Mouse (Mus musculus): ENCODE measurements around the gene Snrnp40. TPM values are rescaled to one million over a fixed set of nuclear protein-coding genes. Genes with fewer than 3 reads are reported as not detected.

Gene Snrnp40
- polyA plus RNA-seq (2012; rRNA removed), result 22.1 and 23.2 TPM in 2 replicates

DNA sequence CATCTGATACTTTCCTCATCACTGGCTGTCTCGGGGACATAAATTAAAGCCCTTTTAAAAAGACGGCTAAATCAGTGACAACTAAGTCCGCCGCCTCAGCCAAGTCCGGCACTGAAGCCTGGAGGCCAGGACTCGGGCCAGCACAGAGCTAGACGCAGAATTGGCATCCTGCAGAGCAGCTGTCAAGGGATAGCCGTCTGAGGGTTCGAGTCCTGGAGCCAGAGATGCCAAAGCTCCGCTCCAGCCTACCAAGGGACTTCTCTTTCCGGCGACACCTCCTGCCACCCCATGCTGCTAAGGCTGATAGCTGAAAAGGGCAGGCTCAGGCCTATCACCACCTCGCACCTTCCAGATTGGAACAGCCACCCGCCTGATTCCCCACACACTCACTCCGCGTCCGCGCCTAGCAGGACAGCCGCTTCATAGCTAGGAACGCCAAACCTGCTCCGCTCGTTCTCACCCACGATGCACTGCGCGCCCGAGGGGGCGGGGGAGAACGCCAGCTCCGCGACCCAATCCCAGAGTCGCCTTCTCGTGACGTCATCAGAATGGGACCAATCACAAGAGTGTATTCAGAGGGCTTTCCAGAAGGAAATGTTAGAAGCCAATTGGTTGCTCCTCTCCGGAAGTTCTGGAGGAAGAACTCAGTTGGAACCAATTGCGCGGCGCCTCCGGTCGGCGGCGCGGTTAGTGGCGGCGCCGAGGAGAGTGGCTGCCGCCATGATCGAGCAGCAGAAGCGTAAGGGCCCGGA lies at the start of gene Snrnp40, which contains the start of gene Zcchc17:
Gene Snrnp40, plus strand, starts transcription at position 647 of the 752 bp plus-strand sequence.
Gene Zcchc17, minus strand, starts transcription at position 458 of the 752 bp plus-strand sequence.
- Histone ChIP-seq H3K36me3 (ENCODE audit: control insufficient read depth, insufficient read depth, low read length) (no peaks in the 10 kb centered on the region), H3K27ac (ENCODE audit: insufficient read depth, low read depth, low read length) (peak within 1 kb of the TSS; percentile 73), H3K4me1 (ENCODE audit: control insufficient read depth, insufficient read depth, low read length) (peaks cover 7% of the 10 kb centered on the region; the same call in 1 of the 2 replicates), H3K27me3 (replicated peaks; ENCODE audit: control insufficient read depth, insufficient read depth, low read length) (no peaks in the 10 kb centered on the region), H3K4me3 (ENCODE audit: insufficient read depth, low read depth, low read length) (peak within 1 kb of the TSS; percentile 94)
- TF ChIP-seq POLR2A (IDR thresholded peaks at IDR 0.05; ENCODE audit: low read depth, low read length) (peak; percentile 73), CTCF (conservative IDR thresholded peaks at IDR 0.05; ENCODE audit: insufficient read depth, insufficient read length, low read depth, low read length) (no peak)
- 1% methylated on average over 49 of the region's 49 CpGs for WGBS
- peak; percentile 100 for DNase-seq

DNA sequence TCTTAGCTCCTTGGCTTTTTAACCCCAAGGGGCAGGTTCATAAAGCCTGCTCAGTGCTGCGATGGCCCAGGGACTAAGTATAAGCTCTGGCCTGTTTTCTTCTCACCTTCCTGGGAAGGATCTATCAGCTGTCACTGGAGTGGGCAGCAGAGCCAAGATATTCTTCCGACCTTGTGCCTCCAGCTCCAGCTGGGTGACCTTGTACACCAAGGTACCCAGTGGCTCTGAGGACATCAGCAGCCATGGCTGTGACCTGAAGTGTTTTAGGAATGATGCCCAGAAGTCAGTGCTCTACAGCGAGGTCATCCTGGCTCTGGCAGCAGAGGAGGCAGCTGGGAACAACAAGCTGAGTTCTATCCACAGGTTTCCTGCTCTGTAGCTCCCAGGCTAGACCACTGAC lies 47.4 kb upstream of the Snrnp40 start:
- H3K4me3 ChIP-seq (ENCODE audit: insufficient read depth, low read depth, low read length), result no peak overlapping the region

DNA sequence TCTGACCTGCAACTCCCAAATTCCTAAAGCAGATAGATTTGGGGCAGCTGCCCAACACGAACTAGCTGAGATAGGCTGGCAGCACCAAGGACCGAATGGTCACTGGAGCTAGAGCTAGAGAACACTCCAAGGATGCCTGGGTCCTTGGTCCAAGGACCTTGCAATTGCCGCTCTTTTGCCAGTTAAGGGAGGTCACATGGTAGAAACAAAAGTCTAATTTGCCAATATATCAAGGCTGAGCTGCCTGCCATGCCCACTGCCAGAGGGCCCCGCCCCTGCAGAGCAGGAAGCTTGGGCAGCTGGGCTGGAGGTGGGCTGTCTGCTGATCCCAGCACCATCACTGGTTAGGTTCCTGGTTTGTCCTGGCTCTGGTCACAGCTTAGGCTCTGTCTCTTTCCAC lies 46.4 kb upstream of the Snrnp40 start:
- Histone ChIP-seq H3K27ac (ENCODE audit: insufficient read depth, low read depth, low read length) (no peak overlapping the region), H3K4me1 (ENCODE audit: control insufficient read depth, insufficient read depth, low read length) (peaks cover 16% of the 10 kb centered on the region), H3K27me3 (replicated peaks; ENCODE audit: control insufficient read depth, insufficient read depth, low read length) (no peaks in the 10 kb centered on the region), H3K4me3 (ENCODE audit: insufficient read depth, low read depth, low read length) (no peak overlapping the region), H3K36me3 (ENCODE audit: control insufficient read depth, insufficient read depth, low read length) (no peaks in the 10 kb centered on the region)
- 81% methylated on average over 4 of the region's 4 CpGs for WGBS
- TF ChIP-seq CTCF (conservative IDR thresholded peaks at IDR 0.05; ENCODE audit: insufficient read depth, insufficient read length, low read depth, low read length), result no peak
- no peak for TF ChIP-seq POLR2A (IDR thresholded peaks at IDR 0.05; ENCODE audit: low read depth, low read length)
- no peak for DNase-seq

More for the DNA sequence above, 47.4 kb upstream of the Snrnp40 start:
- peak; percentile 29 for DNase-seq
- Histone ChIP-seq H3K4me1 (ENCODE audit: control insufficient read depth, insufficient read depth, low read length) (peaks cover 13% of the 10 kb centered on the region), H3K27me3 (replicated peaks; ENCODE audit: control insufficient read depth, insufficient read depth, low read length) (no peaks in the 10 kb centered on the region), H3K36me3 (ENCODE audit: control insufficient read depth, insufficient read depth, low read length) (no peaks in the 10 kb centered on the region), H3K27ac (ENCODE audit: insufficient read depth, low read depth, low read length) (no peak overlapping the region)
- 77% methylated on average over 3 of the region's 3 CpGs for WGBS
- no peak for TF ChIP-seq CTCF (conservative IDR thresholded peaks at IDR 0.05; ENCODE audit: insufficient read depth, insufficient read length, low read depth, low read length)
- no peak for TF ChIP-seq POLR2A (IDR thresholded peaks at IDR 0.05; ENCODE audit: low read depth, low read length)

- TF ChIP-seq CTCF (conservative IDR thresholded peaks at IDR 0.05; ENCODE audit: insufficient read depth, insufficient read length, low read depth, low read length) (no peak), POLR2A (IDR thresholded peaks at IDR 0.05; ENCODE audit: low read depth, low read length) (no peak)
- 30% methylated on average over 13 of the region's 13 CpGs for WGBS
- Histone ChIP-seq H3K4me1 (ENCODE audit: control insufficient read depth, insufficient read depth, low read length) (peaks cover 18% of the 10 kb centered on the region), H3K36me3 (ENCODE audit: control insufficient read depth, insufficient read depth, low read length) (no peaks in the 10 kb centered on the region), H3K27me3 (replicated peaks; ENCODE audit: control insufficient read depth, insufficient read depth, low read length) (no peaks in the 10 kb centered on the region), H3K27ac (ENCODE audit: insufficient read depth, low read depth, low read length) (0 out of 2 replicates have a peak overlapping the region, but pooled peaks have one; percentile 11), H3K4me3 (ENCODE audit: insufficient read depth, low read depth, low read length) (no peak overlapping the region)
- DNase-seq, result peak; percentile 88
Observed at GRCm38 (mm10) chr4:130315771-130316527, 44.0 kb upstream of the Snrnp40 start.

DNA sequence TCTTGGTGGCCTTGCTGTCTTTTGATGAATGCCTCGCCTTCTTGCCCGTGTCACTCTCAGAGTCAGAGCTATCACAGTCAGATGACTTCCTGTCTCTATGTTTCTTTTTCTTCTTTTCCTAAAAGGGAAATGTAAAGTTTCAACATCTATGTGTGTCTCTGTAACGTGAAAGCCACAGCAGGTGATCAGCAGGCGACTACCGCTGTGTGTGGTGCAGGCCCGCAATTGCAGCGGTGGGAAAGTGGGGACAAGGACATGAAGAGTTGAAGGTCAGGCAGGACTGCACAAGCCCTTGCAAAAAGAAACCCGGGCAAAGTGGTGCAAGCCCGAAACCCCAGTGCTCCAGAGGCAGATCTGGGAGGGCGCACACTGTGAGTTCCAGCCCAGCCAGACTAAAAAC lies 43.2 kb upstream of the Snrnp40 start:
- Histone ChIP-seq H3K4me1 (ENCODE audit: control insufficient read depth, insufficient read depth, low read length) (peaks cover 16% of the 10 kb centered on the region), H3K4me3 (ENCODE audit: insufficient read depth, low read depth, low read length) (no peak overlapping the region), H3K27me3 (replicated peaks; ENCODE audit: control insufficient read depth, insufficient read depth, low read length) (no peaks in the 10 kb centered on the region), H3K36me3 (ENCODE audit: control insufficient read depth, insufficient read depth, low read length) (no peaks in the 10 kb centered on the region), H3K27ac (ENCODE audit: insufficient read depth, low read depth, low read length) (0 out of 2 replicates have a peak overlapping the region, but pooled peaks have one; percentile 13)
- 73% methylated on average over 10 of the region's 10 CpGs for WGBS
- no peak for DNase-seq
- no peak; the same call in 1 of the 2 replicates for TF ChIP-seq CTCF (conservative IDR thresholded peaks at IDR 0.05; ENCODE audit: insufficient read depth, insufficient read length, low read depth, low read length)
- TF ChIP-seq POLR2A (IDR thresholded peaks at IDR 0.05; ENCODE audit: low read depth, low read length), result no peak

GRCm38 (mm10) chr4:130318122-130318521 lies 41.8 kb upstream of the Snrnp40 start:
- no peak overlapping the region for H3K4me3 ChIP-seq (ENCODE audit: insufficient read depth, low read depth, low read length)
- peak; percentile 50 for DNase-seq
- no peaks in the 10 kb centered on the region for H3K27me3 ChIP-seq (replicated peaks; ENCODE audit: control insufficient read depth, insufficient read depth, low read length)
- 61% methylated on average over 3 of the region's 3 CpGs for WGBS
- H3K27ac ChIP-seq (ENCODE audit: insufficient read depth, low read depth, low read length), result no peak overlapping the region
- no peaks in the 10 kb centered on the region for H3K36me3 ChIP-seq (ENCODE audit: control insufficient read depth, insufficient read depth, low read length)
- no peak for TF ChIP-seq POLR2A (IDR thresholded peaks at IDR 0.05; ENCODE audit: low read depth, low read length)
- TF ChIP-seq CTCF (conservative IDR thresholded peaks at IDR 0.05; ENCODE audit: insufficient read depth, insufficient read length, low read depth, low read length), result no peak
- H3K4me1 ChIP-seq (ENCODE audit: control insufficient read depth, insufficient read depth, low read length), result peaks cover 16% of the 10 kb centered on the region

DNA sequence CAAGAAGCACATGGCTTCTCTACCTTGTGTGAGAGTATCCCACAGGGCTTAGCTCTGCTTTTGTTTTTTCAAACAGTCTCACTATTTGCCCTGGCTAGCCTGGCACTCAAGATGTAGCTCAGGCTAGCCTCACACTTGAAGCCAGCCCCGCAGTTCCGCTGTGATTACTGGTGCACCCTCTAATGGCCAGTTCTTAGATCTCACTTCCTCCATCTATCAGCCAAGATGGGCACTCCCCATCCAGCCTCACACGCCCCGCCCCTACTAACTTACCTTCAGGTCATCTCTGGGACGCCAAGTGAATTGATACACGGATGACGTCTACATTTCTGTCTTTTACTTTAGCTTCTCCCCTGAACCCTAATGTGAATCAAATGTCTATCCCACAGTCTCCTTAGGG lies 40.4 kb upstream of the Snrnp40 start:
- Histone ChIP-seq H3K27me3 (replicated peaks; ENCODE audit: control insufficient read depth, insufficient read depth, low read length) (no peaks in the 10 kb centered on the region), H3K27ac (ENCODE audit: insufficient read depth, low read depth, low read length) (no peak overlapping the region), H3K4me1 (ENCODE audit: control insufficient read depth, insufficient read depth, low read length) (peaks cover 16% of the 10 kb centered on the region), H3K36me3 (ENCODE audit: control insufficient read depth, insufficient read depth, low read length) (no peaks in the 10 kb centered on the region), H3K4me3 (ENCODE audit: insufficient read depth, low read depth, low read length) (no peak overlapping the region)
- WGBS, result 94% methylated on average over 7 of the region's 7 CpGs
- TF ChIP-seq CTCF (conservative IDR thresholded peaks at IDR 0.05; ENCODE audit: insufficient read depth, insufficient read length, low read depth, low read length) (no peak), POLR2A (IDR thresholded peaks at IDR 0.05; ENCODE audit: low read depth, low read length) (no peak)
- no peak for DNase-seq

All from kidney, adult 2 months (tissue).